Mouse (Mus musculus): ENCODE measurements around the gene Ackr2.

- TF ChIP-seq CTCF (IDR thresholded peaks at IDR 0.05; ENCODE audit: borderline replicate concordance, insufficient read depth, low read length), result no peak
- TF ChIP-seq POLR2A (IDR thresholded peaks at IDR 0.05; ENCODE audit: low read depth, low read length), result no peak
These were observed 3.9 kb downstream of the Ackr2 start for GRCm38 (mm10) chr9:121901710-121902700.

All from embryonic fibroblast, embryonic 13.5 days (primary cell).